Mouse (Mus musculus) liver, embryonic 14.5 days (tissue): ENCODE data around the gene Smarcb1.

ENCODE experiments used
- CTCF ChIP-seq: IDR thresholded peaks from 2 replicates; pipeline ENCODE4 v1.5.1; 2016; ENCODE audit warnings: antibody characterized with exemption, low read depth, control low read depth
- EP300 ChIP-seq: IDR thresholded peaks from 2 replicates; pipeline ENCODE4 v1.6.1; 2016; ENCODE audit warnings: antibody characterized with exemption, low read depth

DNA sequence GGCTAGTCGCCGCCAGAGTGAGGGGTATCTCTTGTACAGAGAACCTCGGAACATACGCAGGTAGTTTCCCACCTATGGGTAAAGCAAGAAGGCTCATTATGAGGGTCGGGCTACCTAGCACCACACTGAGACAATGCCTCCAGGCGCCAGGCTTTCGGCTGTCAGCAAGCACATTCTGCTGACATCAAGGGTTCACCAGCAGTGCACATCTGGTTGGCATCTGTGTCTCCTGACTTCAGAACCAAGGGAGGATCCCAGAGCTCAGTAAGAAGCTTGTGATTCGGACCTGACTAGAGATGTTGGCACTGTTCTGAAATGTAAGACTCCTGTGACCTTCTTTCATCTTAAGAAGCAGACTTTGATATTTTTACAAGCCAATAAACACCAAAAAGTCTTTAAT is 4.6 kb downstream of the Smarcb1 start:
- TF ChIP-seq EP300 (no peak), CTCF (no peak)
